Mouse (Mus musculus): Measurements from ENCODE around the gene Clstn1. TPM values are rescaled to one million over a fixed set of nuclear protein-coding genes. Genes with fewer than 3 reads are reported as not detected.

The Clstn1 gene
- polyA plus RNA-seq, 2 experiments, result 1.3 to 1.4 TPM

DNA sequence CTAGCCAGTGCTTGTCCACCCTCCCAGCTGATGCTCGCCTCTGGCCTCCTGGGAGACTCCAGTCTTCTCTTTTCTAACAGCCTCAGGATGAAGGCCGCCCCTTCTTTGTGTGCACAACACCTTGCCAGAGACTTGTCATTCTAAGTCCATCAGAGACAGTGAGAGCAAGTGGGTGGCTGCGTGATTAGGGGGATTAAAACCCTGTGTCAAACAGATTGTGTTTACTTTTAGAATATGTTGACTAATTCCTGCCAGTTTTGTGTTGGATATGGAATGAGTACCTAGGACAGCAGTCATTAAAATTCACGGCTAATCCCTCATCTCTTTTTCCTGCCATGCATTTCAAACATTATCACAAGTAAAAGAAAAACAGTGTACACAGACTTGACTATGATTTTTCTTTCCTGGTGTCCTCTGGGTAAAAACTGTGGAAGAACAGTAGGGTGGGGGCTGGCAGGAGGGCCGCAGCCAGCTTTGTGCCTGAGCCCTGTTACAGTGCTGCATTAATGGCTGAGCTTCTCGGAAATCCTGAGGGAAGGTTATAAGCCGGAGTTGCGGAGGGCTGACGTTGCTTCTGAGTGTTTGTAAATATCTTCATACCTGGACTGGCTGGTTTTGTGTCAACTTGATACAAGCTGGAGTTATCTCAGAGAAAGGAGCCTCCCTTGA lies 8.8 kb downstream of the Clstn1 start:
- Histone ChIP-seq H3K9me3 (ENCODE audit: control insufficient read depth, low read length) (no peaks in the 10 kb centered on the region), H3K4me3 (ENCODE audit: insufficient read depth in 1 of 2, low read depth in 2 of 2, low read length in 2 of 2) (no peak overlapping the region), H3K27ac (no peak overlapping the region), H3K9ac (replicated peaks) (no peak overlapping the region), H3K36me3 (replicated peaks; ENCODE audit: control insufficient read depth, insufficient read depth, low read depth) (no peaks in the 10 kb centered on the region), H3K27me3 (ENCODE audit: control insufficient read depth, insufficient read depth, low read length) (no peaks in the 10 kb centered on the region), H3K4me2 (ENCODE audit: low read depth) (no peak overlapping the region), H3K4me1 (replicated peaks; ENCODE audit: control insufficient read depth in 2 of 2, insufficient read depth in 2 of 2, low read length in 1 of 2) (no peaks in the 10 kb centered on the region)
- WGBS (ENCODE audit: insufficient replicate concordance), result 64% methylated on average over 9 of the region's 9 CpGs
- no peak for TF ChIP-seq CTCF (IDR thresholded peaks at IDR 0.05; ENCODE audit: low read depth)
- no peak for TF ChIP-seq EP300 (IDR thresholded peaks at IDR 0.05; ENCODE audit: low read depth)
- ATAC-seq (ENCODE audit: insufficient read depth) (no peak), DNase-seq (ENCODE audit: low read depth in 3 of 3, low spot score in 3 of 3) (no peak)

DNA sequence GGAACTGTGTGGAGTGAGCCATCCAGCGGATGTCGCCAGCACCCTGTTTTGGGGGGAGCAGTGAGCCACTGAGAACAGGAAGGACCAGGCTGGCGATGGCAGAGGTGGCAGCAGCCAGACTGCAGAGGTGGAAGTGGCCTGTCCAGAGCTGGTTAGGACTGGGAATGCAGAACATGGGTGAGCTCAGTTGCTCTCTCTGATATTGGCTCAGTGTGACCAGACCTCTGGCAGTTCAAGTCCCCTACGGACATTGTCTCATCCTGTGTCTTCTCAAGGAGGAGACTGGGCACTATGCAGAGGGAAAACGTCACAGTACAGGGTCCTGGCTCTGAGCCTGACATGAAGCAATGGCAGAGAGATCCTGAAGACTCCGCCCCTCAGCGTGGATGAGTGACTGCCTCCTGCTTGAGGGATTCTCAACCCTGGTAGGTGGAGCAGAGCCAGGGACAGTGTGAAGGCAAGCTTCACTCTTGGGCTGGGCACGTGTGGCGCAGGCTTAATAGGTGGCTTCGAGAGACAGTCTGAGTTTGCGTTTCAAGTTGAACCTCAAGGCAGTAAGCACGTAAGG lies 11.5 kb downstream of the Clstn1 start:
- Histone ChIP-seq H3K9me3 (ENCODE audit: control insufficient read depth, low read length) (no peaks in the 10 kb centered on the region), H3K4me1 (replicated peaks; ENCODE audit: control insufficient read depth in 2 of 2, insufficient read depth in 2 of 2, low read length in 1 of 2) (no peaks in the 10 kb centered on the region), H3K4me3 (ENCODE audit: insufficient read depth in 1 of 2, low read depth in 2 of 2, low read length in 2 of 2) (no peak overlapping the region), H3K27ac (no peak overlapping the region), H3K36me3 (replicated peaks; ENCODE audit: control insufficient read depth, insufficient read depth, low read depth) (no peaks in the 10 kb centered on the region), H3K9ac (replicated peaks) (no peak overlapping the region), H3K27me3 (ENCODE audit: control insufficient read depth, insufficient read depth, low read length) (no peaks in the 10 kb centered on the region), H3K4me2 (ENCODE audit: low read depth) (no peak overlapping the region)
- DNase-seq (ENCODE audit: low read depth in 3 of 3, low spot score in 3 of 3) (no peak), ATAC-seq (ENCODE audit: insufficient read depth) (no peak)
- WGBS (ENCODE audit: insufficient replicate concordance), result 59% methylated on average over 12 of the region's 12 CpGs
- no peak for TF ChIP-seq CTCF (IDR thresholded peaks at IDR 0.05; ENCODE audit: low read depth)
- TF ChIP-seq EP300 (IDR thresholded peaks at IDR 0.05; ENCODE audit: low read depth), result no peak

DNA sequence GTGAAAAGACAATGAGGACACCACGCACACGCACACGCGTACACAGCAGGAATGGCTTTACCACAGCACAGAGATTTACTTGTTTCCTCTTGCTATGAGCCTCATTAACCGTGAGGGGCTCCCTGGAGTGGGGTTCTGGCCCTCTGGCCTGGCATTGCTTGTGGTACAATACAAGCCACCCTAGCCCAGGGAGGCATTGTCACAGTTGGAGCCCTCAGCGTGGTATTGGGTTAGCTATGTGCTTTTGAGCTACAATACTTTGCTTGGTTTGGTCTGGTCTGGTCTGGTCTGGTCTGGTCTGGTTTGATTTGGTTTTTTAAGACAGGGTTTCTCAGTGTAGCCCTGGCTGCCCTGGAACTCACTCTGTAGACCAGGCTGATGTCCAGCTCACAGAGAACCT lies 13.3 kb downstream of the Clstn1 start:
- WGBS (ENCODE audit: insufficient replicate concordance), result 76% methylated on average over 6 of the region's 6 CpGs
- ATAC-seq (ENCODE audit: insufficient read depth) (no peak), DNase-seq (ENCODE audit: low read depth in 3 of 3, low spot score in 3 of 3) (no peak)
- Histone ChIP-seq H3K27me3 (ENCODE audit: control insufficient read depth, insufficient read depth, low read length) (no peaks in the 10 kb centered on the region), H3K36me3 (replicated peaks; ENCODE audit: control insufficient read depth, insufficient read depth, low read depth) (no peaks in the 10 kb centered on the region), H3K4me2 (ENCODE audit: low read depth) (no peak overlapping the region), H3K27ac (no peak overlapping the region), H3K9me3 (ENCODE audit: control insufficient read depth, low read length) (no peaks in the 10 kb centered on the region), H3K4me1 (replicated peaks; ENCODE audit: control insufficient read depth in 2 of 2, insufficient read depth in 2 of 2, low read length in 1 of 2) (no peaks in the 10 kb centered on the region), H3K9ac (replicated peaks) (no peak overlapping the region), H3K4me3 (ENCODE audit: insufficient read depth in 1 of 2, low read depth in 2 of 2, low read length in 2 of 2) (no peak overlapping the region)
- TF ChIP-seq EP300 (IDR thresholded peaks at IDR 0.05; ENCODE audit: low read depth) (no peak), CTCF (IDR thresholded peaks at IDR 0.05; ENCODE audit: low read depth) (no peak)

DNA sequence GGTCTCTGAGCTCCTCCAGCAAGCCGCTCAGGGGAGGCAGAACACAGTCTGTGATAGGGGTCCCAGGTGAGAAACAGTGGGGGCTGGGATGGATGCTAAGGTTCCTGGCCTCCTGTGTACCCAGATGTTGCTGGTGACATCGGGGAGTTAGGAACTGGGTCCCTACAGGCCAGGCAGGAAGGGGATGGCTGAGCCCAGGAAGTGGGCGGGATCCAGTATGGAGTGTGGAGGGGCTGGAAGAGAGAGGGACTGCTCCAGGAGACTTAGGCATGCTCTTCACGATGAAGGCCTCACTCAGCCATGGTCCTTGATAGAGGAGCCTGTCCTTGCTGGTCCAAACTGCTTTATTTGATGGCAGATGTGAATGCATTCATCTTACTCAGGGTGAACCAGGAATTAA lies 13.9 kb downstream of the Clstn1 start:
- no peaks in the 10 kb centered on the region for H3K27me3 ChIP-seq (ENCODE audit: control insufficient read depth, insufficient read depth, low read length)
- DNase-seq (ENCODE audit: low read depth in 3 of 3, low spot score in 3 of 3), result no peak
- no peaks in the 10 kb centered on the region for H3K36me3 ChIP-seq (replicated peaks; ENCODE audit: control insufficient read depth, insufficient read depth, low read depth)
- H3K27ac ChIP-seq, result no peak overlapping the region
- no peak overlapping the region for H3K9ac ChIP-seq (replicated peaks)
- no peak for TF ChIP-seq EP300 (IDR thresholded peaks at IDR 0.05; ENCODE audit: low read depth)
- no peak for TF ChIP-seq CTCF (IDR thresholded peaks at IDR 0.05; ENCODE audit: low read depth)
- H3K4me1 ChIP-seq (replicated peaks; ENCODE audit: control insufficient read depth in 2 of 2, insufficient read depth in 2 of 2, low read length in 1 of 2), result no peaks in the 10 kb centered on the region
- no peak overlapping the region for H3K4me2 ChIP-seq (ENCODE audit: low read depth)
- WGBS (ENCODE audit: insufficient replicate concordance), result 59% methylated on average over 4 of the region's 4 CpGs
- no peak for ATAC-seq (ENCODE audit: insufficient read depth)
- H3K4me3 ChIP-seq (ENCODE audit: insufficient read depth in 1 of 2, low read depth in 2 of 2, low read length in 2 of 2), result no peak overlapping the region
- H3K9me3 ChIP-seq (ENCODE audit: control insufficient read depth, low read length), result no peaks in the 10 kb centered on the region

DNA sequence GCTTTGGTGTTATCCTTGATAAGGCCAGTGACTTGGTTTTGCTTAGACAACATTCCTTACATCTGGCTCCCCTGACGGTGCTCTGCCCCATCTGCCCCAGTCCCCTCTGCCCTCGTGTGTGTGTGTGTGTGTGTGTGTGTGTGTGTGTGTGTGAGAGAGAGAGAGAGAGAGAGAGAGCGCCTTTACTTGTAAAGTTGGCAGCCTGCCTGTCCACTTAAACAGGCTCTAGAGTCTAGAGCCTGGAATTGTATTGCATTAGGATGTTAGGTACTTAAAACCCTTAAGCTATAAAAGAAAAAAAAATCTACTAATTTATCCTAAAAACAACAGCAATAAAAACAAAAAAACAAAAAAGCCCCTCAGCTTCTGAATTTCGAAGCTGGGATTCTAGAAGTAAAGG lies 15.2 kb downstream of the Clstn1 start:
- H3K4me3 ChIP-seq (ENCODE audit: insufficient read depth in 1 of 2, low read depth in 2 of 2, low read length in 2 of 2), result no peak overlapping the region
- no peaks in the 10 kb centered on the region for H3K36me3 ChIP-seq (replicated peaks; ENCODE audit: control insufficient read depth, insufficient read depth, low read depth)
- H3K4me2 ChIP-seq (ENCODE audit: low read depth), result no peak overlapping the region
- no peaks in the 10 kb centered on the region for H3K4me1 ChIP-seq (replicated peaks; ENCODE audit: control insufficient read depth in 2 of 2, insufficient read depth in 2 of 2, low read length in 1 of 2)
- WGBS (ENCODE audit: insufficient replicate concordance), result 36% methylated on average over 4 of the region's 4 CpGs
- TF ChIP-seq EP300 (IDR thresholded peaks at IDR 0.05; ENCODE audit: low read depth) (no peak), CTCF (IDR thresholded peaks at IDR 0.05; ENCODE audit: low read depth) (no peak)
- H3K27me3 ChIP-seq (ENCODE audit: control insufficient read depth, insufficient read depth, low read length), result no peaks in the 10 kb centered on the region
- no peaks in the 10 kb centered on the region for H3K9me3 ChIP-seq (ENCODE audit: control insufficient read depth, low read length)
- H3K9ac ChIP-seq (replicated peaks), result no peak overlapping the region
- DNase-seq (ENCODE audit: low read depth in 3 of 3, low spot score in 3 of 3) (no peak), ATAC-seq (ENCODE audit: insufficient read depth) (no peak)
- H3K27ac ChIP-seq, result no peak overlapping the region

Data from liver, embryonic 14.5 days (tissue).